Mouse (Mus musculus): ENCODE measurements around the gene Gm28308.

GRCm38 (mm10) chr6:52191860-52192550 is 21.1 kb downstream of the Gm28308 start:
- TF ChIP-seq CTCF (IDR thresholded peaks at IDR 0.05; ENCODE audit: borderline replicate concordance, extremely low read depth, insufficient read depth, insufficient read length), result no peak
- no peak for TF ChIP-seq POLR2A (IDR thresholded peaks at IDR 0.05; ENCODE audit: borderline replicate concordance, extremely low read depth, insufficient read depth, insufficient read length, poor library complexity, severe bottlenecking)
